Mouse (Mus musculus): Measurements from ENCODE around the gene Fut9. TPM values are rescaled to one million over a fixed set of nuclear protein-coding genes. Genes with fewer than 3 reads are reported as not detected.

The Fut9 gene
- polyA plus RNA-seq, 1 experiment, result 0.20 TPM

DNA sequence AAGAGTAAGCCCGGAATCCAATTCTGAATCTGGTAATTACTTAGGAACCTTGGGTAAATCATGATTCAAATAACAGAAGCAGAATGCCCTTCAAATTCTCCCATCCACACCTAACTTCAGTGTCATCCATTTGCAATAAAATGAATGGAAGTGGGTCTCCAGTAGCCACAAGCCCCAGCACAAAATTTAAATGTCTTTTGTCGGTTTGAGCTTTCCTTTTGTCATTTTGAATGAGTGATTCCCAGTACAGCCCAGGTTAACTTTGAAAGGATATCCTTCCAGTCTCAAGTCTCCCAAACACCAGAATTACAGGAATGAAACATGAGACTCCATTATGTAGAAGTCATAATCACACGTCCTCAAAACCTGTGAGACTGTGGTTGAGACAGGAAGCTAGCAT, 3.9 kb downstream of the Fut9 start:
- WGBS, result 32% methylated on average over 3 of the region's 3 CpGs
- Histone ChIP-seq H3K4me1 (ENCODE audit: control insufficient read depth, insufficient read depth, low read length) (no peaks in the 10 kb centered on the region), H3K27ac (ENCODE audit: control insufficient read depth, insufficient read depth, low read depth, low read length, poor library complexity) (no peak overlapping the region), H3K4me3 (replicated peaks; ENCODE audit: control insufficient read depth, low read depth, low read length) (no peak overlapping the region)
- TF ChIP-seq CTCF (IDR thresholded peaks at IDR 0.05; ENCODE audit: control insufficient read depth, insufficient read depth, low read length) (no peak), POLR2A (IDR thresholded peaks at IDR 0.05; ENCODE audit: borderline replicate concordance, control insufficient read depth, low read depth, low read length) (no peak)

DNA sequence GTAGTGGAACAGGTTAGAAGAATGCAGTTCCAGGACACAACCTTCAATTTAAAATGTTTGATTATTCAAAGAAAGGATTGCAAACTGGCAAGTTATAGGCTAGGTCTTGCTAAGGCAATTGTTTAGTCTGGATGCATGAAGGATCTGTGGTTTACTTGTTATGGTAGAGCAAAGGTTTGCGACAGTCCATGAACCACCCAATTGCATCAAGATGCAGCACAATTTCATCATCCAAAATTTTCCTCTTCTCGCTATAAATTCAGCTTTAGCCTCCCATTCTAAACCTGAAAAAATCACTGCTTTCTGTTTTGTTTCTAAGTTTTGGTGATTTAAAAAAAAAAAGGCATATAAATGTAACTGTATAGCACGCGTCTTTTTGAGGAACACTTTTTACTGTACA, 14.8 kb downstream of the Fut9 start:
- H3K27ac ChIP-seq (ENCODE audit: control insufficient read depth, insufficient read depth, low read depth, low read length, poor library complexity), result no peak overlapping the region
- 87% methylated on average over 4 of the region's 4 CpGs for WGBS
- TF ChIP-seq POLR2A (IDR thresholded peaks at IDR 0.05; ENCODE audit: borderline replicate concordance, control insufficient read depth, low read depth, low read length) (no peak), CTCF (IDR thresholded peaks at IDR 0.05; ENCODE audit: control insufficient read depth, insufficient read depth, low read length) (no peak)

DNA sequence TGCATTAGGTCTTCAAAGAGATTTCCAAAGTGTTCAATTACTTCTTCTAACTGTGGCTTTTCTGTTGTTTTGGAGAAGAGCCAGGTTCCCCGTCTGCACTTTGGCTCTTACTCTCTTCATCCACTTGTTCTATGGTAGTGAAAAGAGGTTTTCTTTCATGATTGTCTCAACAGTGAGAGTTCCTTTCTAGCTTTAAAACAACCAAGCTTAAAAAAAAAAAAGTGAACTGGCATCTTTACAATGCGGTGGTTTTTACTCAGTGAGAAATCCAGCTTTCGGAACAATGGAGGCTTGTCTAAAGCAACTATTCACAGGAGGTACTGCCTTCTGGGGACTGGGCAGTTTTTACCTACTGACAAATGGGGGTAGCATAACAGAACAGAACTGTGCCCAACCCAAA, 31.4 kb downstream of the Fut9 start:
- WGBS, result 59% methylated on average over 3 of the region's 3 CpGs
- TF ChIP-seq CTCF (IDR thresholded peaks at IDR 0.05; ENCODE audit: control insufficient read depth, insufficient read depth, low read length) (no peak), POLR2A (IDR thresholded peaks at IDR 0.05; ENCODE audit: borderline replicate concordance, control insufficient read depth, low read depth, low read length) (no peak)
- no peaks in the 10 kb centered on the region for H3K4me1 ChIP-seq (ENCODE audit: control insufficient read depth, insufficient read depth, low read length)
- H3K27ac ChIP-seq (ENCODE audit: control insufficient read depth, insufficient read depth, low read depth, low read length, poor library complexity), result no peak overlapping the region
- no peak overlapping the region for H3K4me3 ChIP-seq (replicated peaks; ENCODE audit: control insufficient read depth, low read depth, low read length)

More for the DNA sequence above, 14.8 kb downstream of the Fut9 start:
- Histone ChIP-seq H3K4me3 (replicated peaks; ENCODE audit: control insufficient read depth, low read depth, low read length) (no peak overlapping the region), H3K4me1 (ENCODE audit: control insufficient read depth, insufficient read depth, low read length) (no peaks in the 10 kb centered on the region)

DNA sequence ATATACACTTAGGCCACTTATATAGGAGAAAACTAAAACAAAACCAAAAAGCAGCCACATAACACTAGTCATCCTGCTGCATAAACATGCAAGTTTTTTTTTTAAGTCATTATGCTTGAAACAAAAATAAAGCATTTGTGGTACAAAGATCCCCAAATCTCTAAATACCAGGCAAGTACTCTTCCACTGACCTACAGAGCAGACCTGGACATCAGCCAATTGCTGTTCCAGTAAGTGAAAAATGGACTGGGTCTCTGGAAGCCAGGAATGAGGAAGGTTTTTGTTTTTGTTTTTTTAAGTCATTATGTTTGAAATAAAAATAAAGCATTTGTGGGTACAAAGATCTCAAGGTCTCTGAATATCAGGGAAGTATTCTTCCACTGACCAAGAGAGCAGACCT, 37.0 kb downstream of the Fut9 start:
- no peak for TF ChIP-seq CTCF (IDR thresholded peaks at IDR 0.05; ENCODE audit: control insufficient read depth, insufficient read depth, low read length)
- TF ChIP-seq POLR2A (IDR thresholded peaks at IDR 0.05; ENCODE audit: borderline replicate concordance, control insufficient read depth, low read depth, low read length), result no peak
- Histone ChIP-seq H3K4me1 (ENCODE audit: control insufficient read depth, insufficient read depth, low read length) (no peaks in the 10 kb centered on the region), H3K27ac (ENCODE audit: control insufficient read depth, insufficient read depth, low read depth, low read length, poor library complexity) (no peak overlapping the region), H3K4me3 (replicated peaks; ENCODE audit: control insufficient read depth, low read depth, low read length) (no peak overlapping the region)

DNA sequence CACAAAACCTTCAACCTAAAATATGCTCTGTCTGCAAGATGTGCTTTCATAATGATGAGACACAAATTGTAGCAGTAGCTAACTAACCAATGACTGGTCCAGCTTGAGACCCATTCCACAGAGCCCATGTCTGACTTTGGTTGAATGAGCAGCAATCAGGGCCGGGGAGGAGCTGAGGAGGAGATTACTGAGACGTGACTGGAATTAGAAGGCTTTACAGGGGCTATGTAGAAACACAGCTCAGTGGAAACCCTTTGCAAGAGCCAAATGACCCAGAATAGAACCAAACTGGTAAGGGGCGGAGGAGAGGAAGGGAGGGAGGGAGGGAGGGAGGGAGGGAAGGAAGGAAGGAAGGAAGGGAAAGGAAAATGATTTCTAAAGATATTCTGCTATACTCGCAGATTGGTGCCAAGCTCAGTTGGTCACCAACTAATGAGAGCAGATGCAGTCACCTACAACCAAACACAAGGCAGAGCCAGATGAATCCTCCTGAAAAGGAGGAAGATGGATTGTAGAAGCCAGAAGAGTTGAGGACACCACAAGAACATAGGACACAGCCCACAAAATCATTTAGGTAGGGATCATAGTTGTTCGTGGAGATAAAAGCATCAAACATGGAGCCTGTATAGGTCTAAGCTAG, 42.0 kb downstream of the Fut9 start:
- Histone ChIP-seq H3K27ac (ENCODE audit: control insufficient read depth, insufficient read depth, low read depth, low read length, poor library complexity) (no peak overlapping the region), H3K4me3 (replicated peaks; ENCODE audit: control insufficient read depth, low read depth, low read length) (no peak overlapping the region), H3K4me1 (ENCODE audit: control insufficient read depth, insufficient read depth, low read length) (no peaks in the 10 kb centered on the region)
- no peak for TF ChIP-seq POLR2A (IDR thresholded peaks at IDR 0.05; ENCODE audit: borderline replicate concordance, control insufficient read depth, low read depth, low read length)
- no peak for TF ChIP-seq CTCF (IDR thresholded peaks at IDR 0.05; ENCODE audit: control insufficient read depth, insufficient read depth, low read length)
- 71% methylated on average over 4 of the region's 5 CpGs for WGBS

DNA sequence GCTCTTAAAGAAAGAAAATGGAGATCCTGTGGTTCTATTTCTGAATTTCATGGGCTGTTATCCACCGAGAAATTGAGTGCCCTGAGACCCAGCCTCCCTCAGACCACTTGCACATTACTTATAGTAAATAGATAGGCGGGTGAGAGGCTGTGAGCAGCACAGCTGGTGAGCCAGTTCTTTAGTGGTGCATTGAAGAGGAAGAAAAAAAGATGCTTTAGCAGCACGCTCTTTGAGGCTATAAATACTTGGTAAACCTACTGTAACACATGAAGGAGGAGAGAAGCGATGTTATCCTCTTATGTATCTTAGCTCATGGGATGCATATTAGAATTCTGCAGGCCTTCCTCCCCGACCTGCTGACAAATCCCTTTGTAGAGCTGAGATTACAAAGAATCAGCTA, 58.5 kb downstream of the Fut9 start:
- TF ChIP-seq CTCF (IDR thresholded peaks at IDR 0.05; ENCODE audit: control insufficient read depth, insufficient read depth, low read length), result no peak
- no peak for TF ChIP-seq POLR2A (IDR thresholded peaks at IDR 0.05; ENCODE audit: borderline replicate concordance, control insufficient read depth, low read depth, low read length)
- no peak overlapping the region for H3K4me3 ChIP-seq (replicated peaks; ENCODE audit: control insufficient read depth, low read depth, low read length)
- no peak overlapping the region for H3K27ac ChIP-seq (ENCODE audit: control insufficient read depth, insufficient read depth, low read depth, low read length, poor library complexity)
- 65% methylated on average over 5 of the region's 5 CpGs for WGBS
- no peaks in the 10 kb centered on the region for H3K4me1 ChIP-seq (ENCODE audit: control insufficient read depth, insufficient read depth, low read length)

DNA sequence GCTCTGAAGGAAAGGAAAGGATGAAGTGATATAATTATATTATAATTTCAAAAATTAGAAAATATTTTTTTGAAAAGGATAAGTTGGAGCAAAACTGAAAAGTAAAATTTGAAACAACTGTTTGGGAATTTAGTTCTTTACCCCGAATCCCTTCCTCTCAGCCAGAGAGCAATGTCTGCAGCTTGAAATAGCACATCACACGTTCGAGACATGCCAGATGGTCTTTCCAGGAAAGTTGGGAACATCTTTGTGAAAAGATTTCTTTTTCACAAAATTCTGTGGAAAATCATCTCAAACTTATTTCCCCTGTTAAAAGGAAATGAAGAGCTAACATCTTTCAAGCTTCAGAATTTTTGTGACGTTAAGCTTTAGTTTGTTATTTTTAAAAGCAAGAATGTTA, 61.3 kb downstream of the Fut9 start:
- 69% methylated on average over 4 of the region's 4 CpGs for WGBS
- Histone ChIP-seq H3K4me3 (replicated peaks; ENCODE audit: control insufficient read depth, low read depth, low read length) (no peak overlapping the region), H3K4me1 (ENCODE audit: control insufficient read depth, insufficient read depth, low read length) (no peaks in the 10 kb centered on the region), H3K27ac (ENCODE audit: control insufficient read depth, insufficient read depth, low read depth, low read length, poor library complexity) (no peak overlapping the region)
- TF ChIP-seq CTCF (IDR thresholded peaks at IDR 0.05; ENCODE audit: control insufficient read depth, insufficient read depth, low read length), result no peak
- TF ChIP-seq POLR2A (IDR thresholded peaks at IDR 0.05; ENCODE audit: borderline replicate concordance, control insufficient read depth, low read depth, low read length), result no peak

DNA sequence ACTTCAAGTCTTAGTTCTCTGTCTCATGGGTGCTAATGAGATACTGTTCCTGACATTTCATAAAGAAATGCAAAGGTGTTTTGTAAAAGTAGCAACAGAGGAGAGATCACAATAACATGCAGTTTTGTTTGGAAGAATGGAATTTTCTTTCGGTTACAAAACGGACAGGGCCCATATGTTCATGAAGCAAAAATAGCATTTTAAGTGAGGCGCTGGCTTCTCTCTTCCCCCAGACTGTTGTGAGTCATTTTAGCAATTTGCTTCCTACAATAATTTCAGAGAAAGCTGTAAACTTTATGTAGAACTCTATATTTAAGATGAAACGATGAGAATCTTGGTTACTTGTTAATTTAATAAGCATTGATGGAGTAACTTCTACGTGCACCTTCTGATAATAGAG, 78.5 kb downstream of the Fut9 start:
- no peaks in the 10 kb centered on the region; the same call in 1 of the 2 replicates for H3K4me1 ChIP-seq (ENCODE audit: control insufficient read depth, insufficient read depth, low read length)
- TF ChIP-seq POLR2A (IDR thresholded peaks at IDR 0.05; ENCODE audit: borderline replicate concordance, control insufficient read depth, low read depth, low read length) (no peak), CTCF (IDR thresholded peaks at IDR 0.05; ENCODE audit: control insufficient read depth, insufficient read depth, low read length) (no peak)
- WGBS, result 74% methylated on average over 5 of the region's 5 CpGs
- H3K4me3 ChIP-seq (replicated peaks; ENCODE audit: control insufficient read depth, low read depth, low read length), result no peak overlapping the region
- no peak overlapping the region for H3K27ac ChIP-seq (ENCODE audit: control insufficient read depth, insufficient read depth, low read depth, low read length, poor library complexity)

DNA sequence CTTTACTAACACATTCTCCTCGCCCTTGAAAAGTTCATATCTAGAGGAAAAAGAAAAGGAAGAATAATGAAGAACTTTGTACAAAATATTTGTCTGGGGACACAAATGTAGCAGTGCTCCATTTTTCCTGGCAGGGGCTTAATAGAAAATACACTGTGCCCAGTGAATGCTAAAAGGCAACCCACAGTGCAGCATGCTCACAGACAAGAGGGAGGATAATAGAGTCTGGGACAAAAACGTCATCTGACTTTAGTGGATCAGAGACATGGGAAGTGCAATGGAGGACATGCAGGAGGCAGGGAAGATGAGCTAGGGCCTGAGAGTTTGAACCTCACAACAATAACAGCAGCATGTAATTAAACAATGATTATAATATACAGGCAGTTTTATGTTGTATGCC, 86.1 kb downstream of the Fut9 start:
- 65% methylated on average over 2 of the region's 2 CpGs for WGBS
- Histone ChIP-seq H3K4me1 (ENCODE audit: control insufficient read depth, insufficient read depth, low read length) (no peaks in the 10 kb centered on the region; the same call in 1 of the 2 replicates), H3K4me3 (replicated peaks; ENCODE audit: control insufficient read depth, low read depth, low read length) (no peak overlapping the region), H3K27ac (ENCODE audit: control insufficient read depth, insufficient read depth, low read depth, low read length, poor library complexity) (no peak overlapping the region)
- TF ChIP-seq CTCF (IDR thresholded peaks at IDR 0.05; ENCODE audit: control insufficient read depth, insufficient read depth, low read length) (no peak), POLR2A (IDR thresholded peaks at IDR 0.05; ENCODE audit: borderline replicate concordance, control insufficient read depth, low read depth, low read length) (no peak)
